Mouse (Mus musculus) forebrain, postnatal 0 days (tissue): ENCODE measurements around the gene Pim2. TPM values are rescaled to one million over a fixed set of nuclear protein-coding genes. Genes with fewer than 3 reads are reported as not detected.

Experiments used
- ATAC-seq: fragments of 200-750 bp; cut with Nextera tagmentation; 2 replicates; pipeline ENCODE4 v1.8.0; 2017; ENCODE audit warnings: mild to moderate bottlenecking, moderate library complexity
- DNase-seq: peaks from one replicate; pipeline ENCODE4 v3.0.0-alpha.2; 2015
- H3K27ac ChIP-seq: fragments of 300-500 bp; sonication (generic); 2 replicates; pipeline ENCODE4 v1.5.1; 2014; ENCODE audit warnings: low read depth, mild to moderate bottlenecking, antibody characterized with exemption, low read length, moderate library complexity, mixed read lengths
- H3K27me3 ChIP-seq: fragments of 300-500 bp; sonication (generic); 2 replicates; pipeline ENCODE4 v1.6.1; 2014; ENCODE audit warnings: mild to moderate bottlenecking, low read length, mixed read lengths; ENCODE audit not compliant: insufficient read depth
- H3K36me3 ChIP-seq: fragments of 300-500 bp; sonication (generic); 2 replicates; pipeline ENCODE4 v1.6.1; 2014; ENCODE audit warnings: mild to moderate bottlenecking, moderate library complexity; ENCODE audit not compliant: insufficient read depth
- H3K4me1 ChIP-seq: fragments of 300-500 bp; sonication (generic); 2 replicates; pipeline ENCODE4 v1.6.1; 2014; ENCODE audit warnings: antibody characterized with exemption; ENCODE audit not compliant: insufficient read depth
- H3K4me2 ChIP-seq: fragments of 300-500 bp; sonication (generic); 2 replicates; pipeline ENCODE4 v1.6.1; 2014; ENCODE audit warnings: low read depth, mild to moderate bottlenecking, moderate library complexity
- H3K4me3 ChIP-seq: fragments of 300-500 bp; sonication (generic); 2 replicates; pipeline ENCODE4 v1.5.1; 2014; ENCODE audit warnings: low read depth, low read length, mixed read lengths
- H3K9ac ChIP-seq: fragments of 300-500 bp; sonication (generic); 2 replicates; pipeline ENCODE4 v1.6.1; 2014; ENCODE audit warnings: mild to moderate bottlenecking
- H3K9me3 ChIP-seq: fragments of 300-500 bp; sonication (generic); 2 replicates; pipeline ENCODE4 v1.6.1; 2016; ENCODE audit warnings: low read length
- CTCF ChIP-seq: sonication (generic); IDR thresholded peaks from 2 replicates; pipeline ENCODE4 v1.5.1; 2016; ENCODE audit warnings: antibody characterized with exemption, control low read depth, low read depth
- WGBS: fragments of 180-500 bp; shearing (Covaris S2); extraction: QIAGEN DNeasy Blood & Tissue Kit; methylation state at CpG from one replicate; pipeline ENCODE4 v1.1.7; 2014; 5-methylcytosine and 5-hydroxymethylcytosine counted together
- polyA plus RNA-seq: library from polyadenylated mRNA; unstranded; fragments of >200 nt; fragmentation: Nextera tagmentation; extraction: Ambion mirVana; gene quantifications from 2 replicates; pipeline ENCODE4 v1.2.1, GENCODE M21; 2015
- total RNA-seq: library from RNA; depleted of rRNA; stranded (reverse); fragments of >200 nt; gene quantifications from 2 replicates; pipeline ENCODE4 v1.2.3, GENCODE M21; 2014; rRNA removed

Pim2 gene
- total RNA-seq (12.2 and 13.4 TPM in 2 replicates), polyA plus RNA-seq (20.3 and 21.8 TPM in 2 replicates)

- H3K4me2 ChIP-seq = peak within 1 kb of the TSS; percentile 63
- peak within 1 kb of the TSS; percentile 66 for H3K27ac ChIP-seq
- peak; percentile 94 for ATAC-seq
- H3K36me3 ChIP-seq = no peaks in the 10 kb centered on the region
- TF ChIP-seq CTCF = peak; percentile 23; the same call in 1 of the 2 replicates
- H3K9ac ChIP-seq = peak within 1 kb of the TSS; percentile 55
- H3K27me3 ChIP-seq = no peaks in the 10 kb centered on the region
- no peaks in the 10 kb centered on the region for H3K9me3 ChIP-seq
- 27% methylated on average over 37 of the region's 38 CpGs for WGBS
- H3K4me1 ChIP-seq = no peaks in the 10 kb centered on the region
- peak within 1 kb of the TSS; percentile 55 for H3K4me3 ChIP-seq
- peak; percentile 88 for DNase-seq
These were observed at the start of gene Pim2 for GRCm38 (mm10) chrX:7878007-7878419. Gene Pim2, plus strand, starts transcription at chrX:7878262.

GRCm38 (mm10) chrX:7837146-7837545 is 40.9 kb upstream of the Pim2 start:
- DNase-seq (no peak), ATAC-seq (no peak)
- H3K4me3 ChIP-seq = no peak overlapping the region
- TF ChIP-seq CTCF = no peak
- no peak overlapping the region for H3K9ac ChIP-seq
- H3K27ac ChIP-seq = no peak overlapping the region
- H3K4me1 ChIP-seq = no peaks in the 10 kb centered on the region
- 85% methylated on average over 1 of the region's 1 CpGs for WGBS
- H3K27me3 ChIP-seq = no peaks in the 10 kb centered on the region
- no peaks in the 10 kb centered on the region for H3K36me3 ChIP-seq
- no peaks in the 10 kb centered on the region for H3K9me3 ChIP-seq
- H3K4me2 ChIP-seq = no peak overlapping the region

- DNase-seq (no peak), ATAC-seq (no peak)
- TF ChIP-seq CTCF = no peak
- Histone ChIP-seq H3K36me3 (no peaks in the 10 kb centered on the region), H3K27me3 (no peaks in the 10 kb centered on the region), H3K9ac (no peak overlapping the region), H3K4me3 (peak overlapping the region; percentile 24), H3K9me3 (no peaks in the 10 kb centered on the region), H3K4me1 (0 out of 2 replicates have a peak, but pooled peaks cover 4% of the 10 kb centered on the region), H3K4me2 (peak overlapping the region; percentile 33), H3K27ac (no peak overlapping the region)
- 27% methylated on average over 7 of the region's 7 CpGs for WGBS
These were observed 37.3 kb upstream of the Pim2 start for GRCm38 (mm10) chrX:7840842-7841162.

GRCm38 (mm10) chrX:7841163-7842162 is 36.6 kb upstream of the Pim2 start, which contains the start of gene Otud5:
Gene Otud5, plus strand, starts transcription at chrX:7841364.
- Histone ChIP-seq H3K27me3 (no peaks in the 10 kb centered on the region), H3K9ac (peak within 1 kb of the TSS; percentile 75), H3K9me3 (no peaks in the 10 kb centered on the region), H3K4me3 (peak within 1 kb of the TSS; percentile 58), H3K4me1 (0 out of 2 replicates have a peak, but pooled peaks cover 4% of the 10 kb centered on the region), H3K4me2 (peak within 1 kb of the TSS; percentile 56), H3K36me3 (no peaks in the 10 kb centered on the region), H3K27ac (peak within 1 kb of the TSS; percentile 91)
- WGBS = 27% methylated on average over 73 of the region's 74 CpGs
- DNase-seq (peak; percentile 95), ATAC-seq (peak; percentile 96)
- peak; percentile 8; the same call in 1 of the 2 replicates for TF ChIP-seq CTCF

GRCm38 (mm10) chrX:7842318-7842717 is 35.7 kb upstream of the Pim2 start:
- no peaks in the 10 kb centered on the region for H3K36me3 ChIP-seq
- ATAC-seq = no peak
- peak overlapping the region; percentile 75 for H3K9ac ChIP-seq
- peak overlapping the region; percentile 91 for H3K27ac ChIP-seq
- H3K4me2 ChIP-seq = peak overlapping the region; percentile 56
- no peak for DNase-seq
- 0 out of 2 replicates have a peak, but pooled peaks cover 4% of the 10 kb centered on the region for H3K4me1 ChIP-seq
- WGBS = 40% methylated on average over 36 of the region's 42 CpGs
- no peaks in the 10 kb centered on the region for H3K9me3 ChIP-seq
- no peak for TF ChIP-seq CTCF
- H3K27me3 ChIP-seq = no peaks in the 10 kb centered on the region
- H3K4me3 ChIP-seq = peak overlapping the region; percentile 58

- WGBS = 56% methylated on average over 2 of the region's 2 CpGs
- no peaks in the 10 kb centered on the region for H3K9me3 ChIP-seq
- ATAC-seq (peak; percentile 45), DNase-seq (peak; percentile 6)
- H3K4me2 ChIP-seq = no peak overlapping the region
- no peaks in the 10 kb centered on the region for H3K36me3 ChIP-seq
- H3K27me3 ChIP-seq = no peaks in the 10 kb centered on the region
- no peak overlapping the region for H3K9ac ChIP-seq
- H3K4me1 ChIP-seq = 0 out of 2 replicates have a peak, but pooled peaks cover 3% of the 10 kb centered on the region
- H3K27ac ChIP-seq = no peak overlapping the region
- TF ChIP-seq CTCF = no peak
- H3K4me3 ChIP-seq = no peak overlapping the region
These were observed 30.2 kb upstream of the Pim2 start for GRCm38 (mm10) chrX:7847845-7848244.

GRCm38 (mm10) chrX:7854578-7854977 is 23.5 kb upstream of the Pim2 start:
- Histone ChIP-seq H3K4me3 (no peak overlapping the region), H3K4me1 (no peaks in the 10 kb centered on the region), H3K9ac (no peak overlapping the region), H3K27ac (no peak overlapping the region), H3K9me3 (no peaks in the 10 kb centered on the region), H3K36me3 (no peaks in the 10 kb centered on the region), H3K27me3 (no peaks in the 10 kb centered on the region), H3K4me2 (no peak overlapping the region)
- TF ChIP-seq CTCF = peak; percentile 50
- DNase-seq = peak; percentile 30
- no peak for ATAC-seq
- 48% methylated on average over 2 of the region's 2 CpGs for WGBS
